Mouse (Mus musculus): Measurements from ENCODE around the gene Praf2. TPM values are rescaled to one million over a fixed set of nuclear protein-coding genes. Genes with fewer than 3 reads are reported as not detected.

Gene Praf2
- polyA plus RNA-seq, 1 experiment, result 26.0 TPM

DNA sequence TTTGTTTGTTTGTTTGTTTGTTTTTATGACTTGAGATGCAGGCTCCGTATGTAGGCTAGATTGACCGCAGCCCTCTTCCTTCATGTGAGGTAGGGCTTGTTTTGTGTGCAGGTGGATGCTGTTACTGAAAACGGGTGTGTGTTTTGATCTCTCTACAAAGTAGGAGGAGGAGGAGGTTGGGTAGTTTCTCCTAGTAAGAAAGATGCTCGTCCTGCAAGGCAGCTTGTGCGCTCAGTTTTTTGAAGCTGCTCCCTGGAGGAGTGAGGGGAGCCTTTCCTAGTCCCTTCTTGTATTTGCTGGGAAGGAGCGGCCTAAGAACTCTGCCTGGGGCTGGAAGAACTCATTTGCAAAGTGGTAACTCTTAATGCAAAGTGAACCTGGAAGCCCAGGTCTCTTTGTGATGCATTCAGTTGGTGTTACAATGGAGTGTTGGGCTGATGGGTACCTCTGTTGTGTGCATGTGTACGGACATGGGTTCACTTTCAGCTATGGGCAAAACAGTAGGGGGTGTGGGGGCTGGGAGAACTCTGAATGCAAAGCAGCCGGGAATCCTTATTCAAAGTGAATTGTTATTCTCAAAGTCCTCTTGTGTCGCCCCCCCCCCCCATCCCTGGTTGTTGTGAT lies 36.5 kb downstream of the Praf2 start:
- WGBS, result 59% methylated on average over 9 of the region's 9 CpGs
- peaks cover 2% of the 10 kb centered on the region; the same call in 1 of the 2 replicates for H3K4me1 ChIP-seq (ENCODE audit: control insufficient read depth, insufficient read depth, insufficient read length)
- no peak for DNase-seq (ENCODE audit: low read depth in 1 of 2, low spot score in 2 of 2)
- TF ChIP-seq POLR2A (IDR thresholded peaks at IDR 0.05; ENCODE audit: low read depth, low read length) (no peak), CTCF (IDR thresholded peaks at IDR 0.05; ENCODE audit: extremely low read depth, insufficient read depth, insufficient read length, insufficient replicate concordance) (no peak)
- no peak overlapping the region for H3K27ac ChIP-seq (ENCODE audit: insufficient read depth, low read length)
- peaks cover 10% of the 10 kb centered on the region for H3K36me3 ChIP-seq (ENCODE audit: control insufficient read depth, insufficient read depth, low read length)
- no peaks in the 10 kb centered on the region for H3K27me3 ChIP-seq (ENCODE audit: control insufficient read depth, insufficient read depth, low read length)
- peak overlapping the region; percentile 4; the same call in 1 of the 2 replicates for H3K4me3 ChIP-seq (ENCODE audit: extremely low read depth, insufficient read depth, insufficient read length)

DNA sequence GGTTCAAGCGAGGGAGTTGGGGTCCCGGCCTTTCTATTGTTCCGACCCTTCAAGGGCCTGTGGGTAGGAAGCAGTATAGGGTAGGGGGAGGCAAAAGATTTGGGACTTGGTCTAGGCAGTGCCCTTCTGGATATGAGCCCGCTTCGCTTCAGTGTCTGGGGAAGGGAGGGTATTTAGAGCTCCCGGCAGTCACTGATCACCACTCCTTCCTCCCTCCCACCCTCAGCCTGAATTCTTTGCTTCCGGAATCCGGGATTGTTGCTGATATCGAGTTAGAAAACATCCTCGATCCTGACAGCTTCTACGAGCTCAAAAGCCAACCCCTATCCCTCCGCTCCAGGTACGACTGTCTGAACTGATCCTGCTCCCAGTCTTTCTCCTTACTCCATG lies 37.0 kb downstream of the Praf2 start:
- Histone ChIP-seq H3K4me3 (ENCODE audit: extremely low read depth, insufficient read depth, insufficient read length) (no peak overlapping the region), H3K27ac (ENCODE audit: insufficient read depth, low read length) (peak overlapping the region; percentile 29; the same call in 1 of the 2 replicates), H3K36me3 (ENCODE audit: control insufficient read depth, insufficient read depth, low read length) (peaks cover 10% of the 10 kb centered on the region), H3K27me3 (ENCODE audit: control insufficient read depth, insufficient read depth, low read length) (no peaks in the 10 kb centered on the region), H3K4me1 (ENCODE audit: control insufficient read depth, insufficient read depth, insufficient read length) (peaks cover 2% of the 10 kb centered on the region; the same call in 1 of the 2 replicates)
- WGBS, result 72% methylated on average over 13 of the region's 13 CpGs
- TF ChIP-seq CTCF (IDR thresholded peaks at IDR 0.05; ENCODE audit: extremely low read depth, insufficient read depth, insufficient read length, insufficient replicate concordance), result no peak
- TF ChIP-seq POLR2A (IDR thresholded peaks at IDR 0.05; ENCODE audit: low read depth, low read length), result no peak
- DNase-seq (ENCODE audit: low read depth in 1 of 2, low spot score in 2 of 2), result no peak

DNA sequence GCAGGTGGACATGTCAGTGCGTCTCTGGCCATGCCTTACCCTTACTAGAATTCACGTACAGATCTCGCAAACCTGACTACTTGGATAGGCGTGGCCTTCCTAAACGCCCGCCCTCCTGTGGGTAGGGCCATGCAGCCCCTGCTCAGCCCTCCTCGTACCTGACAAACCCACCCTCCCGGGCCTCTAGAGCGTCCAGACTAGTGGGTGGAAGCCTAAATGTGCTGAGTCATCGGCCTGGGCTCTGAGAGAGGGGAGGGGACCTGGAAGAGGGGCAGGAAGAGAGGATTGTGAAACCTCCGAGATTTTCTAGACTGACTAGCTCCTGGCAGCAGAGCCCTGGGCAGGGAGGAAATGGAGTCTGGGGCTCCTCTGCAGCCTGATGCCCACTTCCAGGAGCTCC lies 37.5 kb downstream of the Praf2 start:
- 47% methylated on average over 11 of the region's 11 CpGs for WGBS
- Histone ChIP-seq H3K4me3 (ENCODE audit: extremely low read depth, insufficient read depth, insufficient read length) (no peak overlapping the region), H3K27me3 (ENCODE audit: control insufficient read depth, insufficient read depth, low read length) (no peaks in the 10 kb centered on the region), H3K36me3 (ENCODE audit: control insufficient read depth, insufficient read depth, low read length) (peaks cover 13% of the 10 kb centered on the region), H3K4me1 (ENCODE audit: control insufficient read depth, insufficient read depth, insufficient read length) (peaks cover 2% of the 10 kb centered on the region; the same call in 1 of the 2 replicates), H3K27ac (ENCODE audit: insufficient read depth, low read length) (no peak overlapping the region; the same call in 1 of the 2 replicates)
- TF ChIP-seq POLR2A (IDR thresholded peaks at IDR 0.05; ENCODE audit: low read depth, low read length) (no peak), CTCF (IDR thresholded peaks at IDR 0.05; ENCODE audit: extremely low read depth, insufficient read depth, insufficient read length, insufficient replicate concordance) (no peak)
- DNase-seq (ENCODE audit: low read depth in 1 of 2, low spot score in 2 of 2), result no peak

DNA sequence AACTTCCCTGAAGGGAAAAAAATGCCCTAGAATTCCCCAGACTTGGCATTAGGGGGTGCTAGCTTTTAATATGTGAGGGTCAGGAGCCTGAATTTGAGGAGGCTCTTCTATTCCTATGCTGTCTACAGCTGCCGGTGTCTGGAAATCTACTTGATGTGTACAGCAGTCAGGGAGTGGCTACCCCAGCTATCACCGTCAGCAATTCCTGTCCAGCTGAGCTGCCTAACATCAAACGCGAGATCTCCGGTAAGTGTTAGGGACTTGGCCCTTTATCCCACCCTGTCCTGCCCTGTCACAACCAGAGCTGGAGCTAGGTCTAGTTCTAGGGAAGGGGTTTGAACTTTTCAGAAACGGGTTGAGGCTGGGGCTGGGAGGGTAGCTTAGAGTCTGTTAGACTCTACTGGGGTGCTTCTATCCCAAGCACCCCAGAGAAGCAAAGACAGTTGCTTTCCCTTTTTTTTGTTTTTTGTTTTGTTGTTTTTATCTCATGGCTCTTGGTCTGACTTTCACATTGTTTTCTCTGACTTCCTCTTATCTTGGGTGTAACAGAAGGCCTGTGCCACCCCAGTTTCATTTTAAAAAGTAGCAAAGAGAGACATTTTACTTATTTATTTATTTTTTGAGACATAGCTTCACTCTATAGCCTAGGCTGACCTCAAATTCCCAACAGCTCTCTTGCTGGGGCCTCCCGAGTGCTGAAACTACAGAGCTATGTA lies 41.2 kb downstream of the Praf2 start:
- Histone ChIP-seq H3K4me1 (ENCODE audit: control insufficient read depth, insufficient read depth, insufficient read length) (no peaks in the 10 kb centered on the region), H3K4me3 (ENCODE audit: extremely low read depth, insufficient read depth, insufficient read length) (no peak overlapping the region), H3K36me3 (ENCODE audit: control insufficient read depth, insufficient read depth, low read length) (peaks cover 21% of the 10 kb centered on the region), H3K27ac (ENCODE audit: insufficient read depth, low read length) (peak overlapping the region; percentile 22; the same call in 1 of the 2 replicates), H3K27me3 (ENCODE audit: control insufficient read depth, insufficient read depth, low read length) (no peaks in the 10 kb centered on the region)
- TF ChIP-seq POLR2A (IDR thresholded peaks at IDR 0.05; ENCODE audit: low read depth, low read length), result no peak
- no peak for TF ChIP-seq CTCF (IDR thresholded peaks at IDR 0.05; ENCODE audit: extremely low read depth, insufficient read depth, insufficient read length, insufficient replicate concordance)
- 78% methylated on average over 7 of the region's 7 CpGs for WGBS
- no peak for DNase-seq (ENCODE audit: low read depth in 1 of 2, low spot score in 2 of 2)

DNA sequence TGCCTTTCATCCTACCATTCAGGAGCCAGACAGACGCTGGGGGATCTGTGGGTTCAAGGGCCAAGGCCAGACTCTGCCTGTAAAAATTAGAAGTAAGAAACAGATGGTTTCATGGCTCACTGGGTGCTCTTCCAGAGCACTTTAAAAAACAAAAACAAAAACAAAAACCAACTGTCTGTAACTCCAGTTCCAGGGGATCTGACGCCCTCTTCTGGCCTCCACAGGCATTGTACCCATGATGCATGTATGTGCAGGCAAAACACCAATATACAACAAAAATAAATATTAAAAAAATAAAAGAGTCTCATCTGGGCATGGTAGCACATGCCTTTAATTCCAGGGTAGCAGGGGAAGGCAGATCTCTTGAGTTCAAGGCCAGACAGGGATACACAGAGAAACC lies 44.5 kb downstream of the Praf2 start:
- DNase-seq (ENCODE audit: low read depth in 1 of 2, low spot score in 2 of 2), result no peak
- no peak overlapping the region for H3K27ac ChIP-seq (ENCODE audit: insufficient read depth, low read length)
- 64% methylated on average over 2 of the region's 2 CpGs for WGBS

DNA sequence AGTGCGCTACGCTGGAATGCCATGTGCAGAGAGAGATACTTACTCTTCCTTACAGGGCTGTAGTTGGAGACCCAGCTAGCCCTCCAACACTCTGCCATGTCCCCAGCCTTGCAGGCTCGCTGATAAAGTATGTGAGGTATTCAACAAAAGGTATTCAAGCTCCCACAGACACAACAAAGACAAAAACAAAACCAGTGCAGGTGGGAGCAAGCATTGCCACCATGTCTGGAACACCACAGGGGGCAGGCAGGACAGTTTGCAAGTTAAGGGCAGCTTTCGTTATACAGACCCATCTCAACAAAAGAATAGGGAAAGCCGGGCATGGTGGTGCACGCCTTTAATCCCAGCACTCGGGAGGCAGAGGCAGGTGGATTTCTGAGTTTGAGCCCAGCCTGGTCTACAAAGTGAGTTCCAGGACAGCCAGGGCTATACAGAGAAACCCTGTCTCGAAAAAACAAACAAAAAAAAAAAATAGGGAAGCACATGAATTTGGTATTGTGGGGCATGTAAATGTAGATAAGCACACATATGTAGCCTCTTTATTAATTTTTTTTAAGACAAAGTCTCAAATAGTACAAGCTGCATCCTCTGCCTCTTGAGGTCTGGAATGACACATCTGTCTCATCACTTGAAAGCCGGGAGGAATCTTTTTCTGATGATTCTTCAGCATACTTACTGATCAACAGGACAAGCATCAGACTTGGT lies 47.4 kb downstream of the Praf2 start:
- Histone ChIP-seq H3K36me3 (ENCODE audit: control insufficient read depth, insufficient read depth, low read length) (peaks cover 8% of the 10 kb centered on the region; the same call in 1 of the 2 replicates), H3K4me1 (ENCODE audit: control insufficient read depth, insufficient read depth, insufficient read length) (no peaks in the 10 kb centered on the region; the same call in 1 of the 2 replicates), H3K27me3 (ENCODE audit: control insufficient read depth, insufficient read depth, low read length) (no peaks in the 10 kb centered on the region), H3K4me3 (ENCODE audit: extremely low read depth, insufficient read depth, insufficient read length) (no peak overlapping the region), H3K27ac (ENCODE audit: insufficient read depth, low read length) (no peak overlapping the region)
- DNase-seq (ENCODE audit: low read depth in 1 of 2, low spot score in 2 of 2), result no peak
- 78% methylated on average over 9 of the region's 9 CpGs for WGBS
- TF ChIP-seq POLR2A (IDR thresholded peaks at IDR 0.05; ENCODE audit: low read depth, low read length) (no peak), CTCF (IDR thresholded peaks at IDR 0.05; ENCODE audit: extremely low read depth, insufficient read depth, insufficient read length, insufficient replicate concordance) (no peak)

More for the DNA sequence above, 44.5 kb downstream of the Praf2 start:
- no peaks in the 10 kb centered on the region; the same call in 1 of the 2 replicates for H3K4me1 ChIP-seq (ENCODE audit: control insufficient read depth, insufficient read depth, insufficient read length)
- H3K27me3 ChIP-seq (ENCODE audit: control insufficient read depth, insufficient read depth, low read length), result no peaks in the 10 kb centered on the region
- H3K36me3 ChIP-seq (ENCODE audit: control insufficient read depth, insufficient read depth, low read length), result peaks cover 12% of the 10 kb centered on the region; the same call in 1 of the 2 replicates
- TF ChIP-seq CTCF (IDR thresholded peaks at IDR 0.05; ENCODE audit: extremely low read depth, insufficient read depth, insufficient read length, insufficient replicate concordance) (no peak), POLR2A (IDR thresholded peaks at IDR 0.05; ENCODE audit: low read depth, low read length) (no peak)
- no peak overlapping the region for H3K4me3 ChIP-seq (ENCODE audit: extremely low read depth, insufficient read depth, insufficient read length)
